Mouse (Mus musculus) monocyte, adult 2 months (primary cell): ENCODE measurements at regions not wholly inside any gene's neighbourhood (a gene's known extent, or its start where the extent isn't known, plus 50 kb on each side); places are given as distances from the start of the nearest gene placed in this dataset.
A peak's percentile ranks its signal among the peaks of the same experiment; 100 is the strongest.

ENCODE experiments used
- DNase-seq, 2 experiments: peaks; one replicate each; pipeline ENCODE4 v3.0.0; 2022; ENCODE audit warnings: low spot score in 2 of 2, low read depth in 1 of 2

DNA sequence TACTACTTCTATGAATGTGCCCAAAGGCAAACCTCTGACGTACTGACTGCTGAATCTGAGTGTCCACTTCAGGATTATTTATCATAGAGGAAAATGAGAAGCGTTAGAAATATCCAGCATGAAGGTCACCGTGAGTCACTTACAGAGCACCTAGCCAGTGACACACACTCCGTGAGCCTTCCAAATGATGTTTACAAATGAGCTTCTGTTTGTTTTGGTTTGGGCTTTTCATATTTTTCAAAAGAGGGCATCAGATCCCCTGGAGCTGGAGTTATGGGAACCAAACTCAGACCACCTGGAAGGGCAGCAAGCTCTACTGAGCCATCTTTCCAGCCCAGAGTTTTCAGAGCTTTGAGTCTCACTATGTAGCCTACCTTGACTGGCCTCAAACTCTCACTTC, 57.8 kb upstream of the Pias1 start:
- no peak for DNase-seq

GRCm38 (mm10) chr9:63043304-63043703, 55.6 kb upstream of the Pias1 start:
- no peak for DNase-seq

GRCm38 (mm10) chr9:63038031-63038430, 50.3 kb upstream of the Pias1 start:
- peak in 1 of 2 experiments; percentile 7 for DNase-seq
